Mouse (Mus musculus) gastrocnemius, adult 2 months (tissue): ENCODE results near the gene Trim8. TPM values are rescaled to one million over a fixed set of nuclear protein-coding genes. Genes with fewer than 3 reads are reported as not detected.

Experiments
- DNase-seq: peaks from one replicate; pipeline ENCODE4 v3.0.0; 2022
- H3K27ac ChIP-seq: fragments of 200-600 bp; 2 replicates; pipeline ENCODE4 v1.8.1; 2022; ENCODE audit warnings: mild to moderate bottlenecking
- H3K4me3 ChIP-seq: fragments of 200-600 bp; 2 replicates; pipeline ENCODE4 v1.8.1; 2022; ENCODE audit warnings: mild to moderate bottlenecking, moderate library complexity
- CTCF ChIP-seq: fragments of 200-600 bp; IDR thresholded peaks from 2 replicates; pipeline ENCODE4 v1.8.1; 2022; ENCODE audit warnings: antibody characterized with exemption, mild to moderate bottlenecking, moderate library complexity
- intact Hi-C: fragments of 180-260 bp; cut with DNase I; formaldehyde crosslinking; loops from one replicate; pipeline ENCODE4 v1.15.1; 2025
- total RNA-seq, 2 experiments: library from RNA; stranded (reverse); gene quantifications; 2 replicates each; pipeline ENCODE4 v1.2.3; 2021

The Trim8 gene
- total RNA-seq, 2 experiments from 2014 or later = 20.2 to 20.7 TPM

DNA sequence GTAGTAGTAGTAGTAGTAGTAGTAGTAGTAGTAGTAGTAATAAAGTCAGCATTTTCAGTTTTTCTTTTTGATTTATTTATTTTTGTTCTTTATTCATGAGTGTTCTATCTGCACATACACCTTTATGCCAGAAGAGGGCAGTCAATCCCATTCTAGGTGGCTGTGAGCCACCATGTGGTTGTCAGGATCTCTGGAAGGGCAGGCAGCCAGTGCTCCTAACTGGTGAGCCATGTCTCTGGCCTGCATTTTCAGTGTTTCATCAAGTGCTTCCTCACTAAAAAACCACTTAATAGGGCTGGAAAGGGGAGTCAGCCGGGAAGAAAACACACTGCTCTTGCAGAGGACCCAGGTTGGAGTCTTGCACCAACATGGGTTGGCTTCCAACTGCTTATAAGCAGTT is 60.6 kb downstream of the Trim8 start:
- peak; percentile 84 for TF ChIP-seq CTCF
- intact Hi-C loops = no loop called here
- peak overlapping the region; percentile 92 for H3K27ac ChIP-seq

DNA sequence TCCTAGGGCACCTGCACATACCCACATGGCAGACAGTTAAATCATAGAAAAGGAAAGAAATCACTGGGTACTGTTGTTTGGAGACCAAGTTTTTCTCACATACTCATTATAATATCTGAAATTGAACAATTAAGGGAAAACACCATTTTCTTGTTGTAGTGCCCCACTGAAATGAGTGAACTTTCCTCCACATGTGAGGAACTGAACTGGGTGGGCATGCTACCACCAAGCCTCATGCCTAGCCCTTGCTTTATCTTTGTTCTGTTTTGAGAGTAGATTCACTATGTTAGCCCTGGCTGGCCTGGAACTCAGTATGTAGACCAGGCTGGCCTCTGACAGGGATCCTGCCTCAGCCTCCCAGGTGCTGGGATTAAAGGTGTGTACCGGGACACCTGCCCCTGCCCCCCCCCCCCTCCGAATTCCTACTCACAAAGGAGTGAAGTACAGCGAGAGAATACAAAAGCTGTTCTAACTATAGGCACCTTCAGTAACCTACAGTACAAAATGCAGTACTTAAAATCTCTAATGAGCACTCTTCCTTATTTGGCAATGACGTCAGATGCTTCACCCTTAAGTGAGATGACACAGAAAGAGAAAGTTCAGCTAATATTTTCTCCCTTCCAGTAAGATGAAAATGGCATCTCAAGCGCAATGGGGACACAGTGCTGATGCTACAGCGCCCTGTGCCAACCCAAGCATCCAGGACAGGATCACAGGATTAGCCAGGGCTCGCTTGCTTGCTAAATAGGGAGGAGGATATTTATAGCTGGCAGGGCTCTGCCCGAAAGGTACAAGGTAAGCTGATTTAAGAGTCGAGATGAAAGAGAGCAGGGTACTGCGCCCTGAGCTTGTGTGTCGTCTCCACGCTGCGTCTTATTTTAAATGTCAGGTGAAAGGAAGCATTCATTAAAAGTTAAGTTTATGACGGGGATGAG is 61.3 kb downstream of the Trim8 start:
- intact Hi-C loops = no loop called here
- no peak for TF ChIP-seq CTCF
- Histone ChIP-seq H3K27ac (peak overlapping the region; percentile 92), H3K4me3 (peak overlapping the region; percentile 30; the same call in 1 of the 2 replicates)
- DNase-seq = peak; percentile 87

More for the DNA sequence above, 60.6 kb downstream of the Trim8 start:
- peak; percentile 84 for DNase-seq
- no peak overlapping the region for H3K4me3 ChIP-seq

DNA sequence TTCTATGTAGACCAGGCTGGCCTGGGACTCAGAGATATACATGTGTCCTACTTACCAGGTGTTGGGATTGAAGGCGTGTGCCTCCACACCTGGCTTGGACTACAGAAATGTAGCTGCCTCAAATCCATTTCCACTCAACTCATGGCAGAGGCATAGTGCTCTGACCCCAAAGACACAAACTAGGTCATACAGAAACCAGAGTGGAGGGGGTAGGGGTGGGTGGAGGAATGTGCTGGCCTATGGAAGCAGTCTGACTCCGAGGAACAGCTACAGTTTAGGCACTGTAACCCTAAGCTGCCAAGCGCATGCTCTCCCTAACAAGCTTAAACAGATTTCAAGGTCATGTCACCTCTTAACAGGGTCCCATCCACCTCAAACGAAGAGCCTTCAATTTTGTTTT is 62.1 kb downstream of the Trim8 start:
- no peak for TF ChIP-seq CTCF
- DNase-seq = peak; percentile 54
- Histone ChIP-seq H3K4me3 (peak overlapping the region; percentile 30; the same call in 1 of the 2 replicates), H3K27ac (peak overlapping the region; percentile 92)
- intact Hi-C loops = no loop called here

DNA sequence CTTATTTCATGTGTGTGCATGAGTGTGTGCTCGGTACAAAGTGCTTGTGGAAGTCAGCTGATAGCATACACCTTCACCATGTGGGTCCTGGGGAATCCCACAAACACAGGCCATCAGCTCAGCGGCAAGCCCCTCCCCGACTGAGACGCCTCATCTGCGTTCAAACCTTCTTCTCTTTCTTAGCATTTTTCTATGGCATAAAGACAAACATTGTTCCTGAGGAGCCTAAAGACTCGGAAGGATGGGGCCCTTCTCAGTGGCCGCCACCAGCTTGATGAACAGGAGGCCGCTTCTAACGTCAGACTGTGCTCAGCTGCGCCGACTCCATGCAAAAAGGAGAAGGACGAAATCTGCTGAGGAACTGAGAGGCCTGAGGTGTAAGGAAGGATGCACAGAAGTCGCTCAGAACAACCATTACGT is 62.6 kb downstream of the Trim8 start:
- no peak for TF ChIP-seq CTCF
- Histone ChIP-seq H3K27ac (peak overlapping the region; percentile 92), H3K4me3 (no peak overlapping the region)
- no peak for DNase-seq
- intact Hi-C loops = no loop called here

Other genes starting within 250 kb of the Trim8 start
- gene Nfkb2, start 197.4 kb upstream of the Trim8 start, total RNA-seq = 1 to 10 TPM; 8.2 to 8.5 TPM
- gene Psd, start 174.5 kb upstream of the Trim8 start, total RNA-seq = under 1 TPM; 0.14 to 0.36 TPM
- gene Fbxl15, start 173.5 kb upstream of the Trim8 start, total RNA-seq = 1 to 10 TPM; 2.9 to 3.8 TPM
- gene Cuedc2, start 163.0 kb upstream of the Trim8 start, total RNA-seq = 10 to 100 TPM; 58.2 to 67.6 TPM
- gene Mfsd13a, start 160.6 kb upstream of the Trim8 start, total RNA-seq = 1 to 10 TPM in 1 of 2 experiments, under 1 TPM in 1; 0.82 to 1.2 TPM
- under 1 TPM; 0.17 to 0.18 TPM for gene 2310034G01Rik, start 151.4 kb upstream of the Trim8 start, total RNA-seq
- gene Actr1a, start 106.0 kb upstream of the Trim8 start, total RNA-seq = 10 to 100 TPM; 59.8 to 61.0 TPM
- gene Sufu, start 104.8 kb upstream of the Trim8 start, total RNA-seq = 1 to 10 TPM; 5.1 to 6.1 TPM
- gene Arl3, start 71.5 kb downstream of the Trim8 start, total RNA-seq = 10 to 100 TPM; 64.0 to 67.7 TPM
- gene Sfxn2, start 71.7 kb downstream of the Trim8 start, total RNA-seq = 1 to 10 TPM; 3.2 to 3.7 TPM
- 100 to 1,000 TPM in 1 of 2 experiments, 10 to 100 TPM in 1; 65.4 to 101 TPM for gene Wbp1l, start 97.4 kb downstream of the Trim8 start, total RNA-seq
- gene Cyp17a1, start 171.5 kb downstream of the Trim8 start, total RNA-seq = not detected
- 10 to 100 TPM; 12.1 to 12.2 TPM for gene Borcs7, start 188.2 kb downstream of the Trim8 start, total RNA-seq
- gene As3mt, start 205.8 kb downstream of the Trim8 start, total RNA-seq = 100 to 1,000 TPM in 1 of 2 experiments, 10 to 100 TPM in 1; 76.3 to 106 TPM